Mouse (Mus musculus): ENCODE data around the gene Mall.

DNA sequence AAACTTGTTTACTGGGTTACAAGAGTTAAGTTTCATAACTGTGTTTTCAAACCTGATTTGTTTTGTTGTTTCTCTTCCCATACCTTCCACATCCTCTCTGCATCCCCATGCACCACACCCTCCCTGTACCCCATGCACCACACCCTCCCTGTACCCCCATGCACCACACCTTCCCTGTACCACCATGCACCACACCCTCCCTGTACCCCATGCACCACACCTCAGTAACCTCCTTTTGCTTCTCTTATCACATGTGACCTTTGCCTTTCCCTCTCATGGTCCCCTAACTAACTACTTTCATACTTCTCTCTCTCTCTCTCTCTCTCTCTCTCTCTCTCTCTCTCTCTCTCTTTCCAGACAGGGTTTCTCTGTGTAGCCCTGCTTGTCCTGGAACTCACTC, 62.7 kb downstream of the Mall start:
- TF ChIP-seq POLR2A (IDR thresholded peaks at IDR 0.05; ENCODE audit: insufficient read depth, low read length) (no peak), EP300 (IDR thresholded peaks at IDR 0.05; ENCODE audit: insufficient read depth, low read depth, low read length) (no peak), CTCF (IDR thresholded peaks at IDR 0.05; ENCODE audit: low read depth, low read length) (no peak)

All from ES-Bruce4 (cell line).